Mouse (Mus musculus): ENCODE data around the gene Ucp3. TPM values are rescaled to one million over a fixed set of nuclear protein-coding genes. Genes with fewer than 3 reads are reported as not detected.

The Ucp3 gene
- polyA plus RNA-seq, 1 experiment from 2014 or later: not detected

DNA sequence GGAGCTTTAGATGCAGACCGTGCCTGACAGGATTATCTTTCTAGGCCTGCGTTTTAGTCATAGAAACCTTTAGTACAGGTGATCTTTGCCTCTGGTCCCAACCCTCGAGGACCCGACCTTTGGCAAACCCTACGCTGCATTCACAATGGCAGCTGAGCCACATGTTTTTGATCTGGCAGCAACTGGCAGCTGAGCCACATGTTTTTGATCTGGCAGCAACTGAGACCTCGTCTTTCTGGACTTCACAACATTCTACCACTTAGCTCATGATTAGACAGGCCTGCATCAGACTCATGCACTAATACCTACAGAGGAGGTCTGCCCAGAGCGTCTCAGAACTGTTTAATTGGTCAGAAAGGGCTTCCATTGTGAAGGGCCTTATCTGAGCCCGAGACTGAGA is 22.3 kb downstream of the Ucp3 start:
- 28% methylated on average over 8 of the region's 8 CpGs for WGBS
- no peaks in the 10 kb centered on the region for H3K36me3 ChIP-seq (replicated peaks)
- no peak overlapping the region for H3K9ac ChIP-seq
- no peaks in the 10 kb centered on the region for H3K27me3 ChIP-seq (replicated peaks)
- no peak overlapping the region for H3K4me3 ChIP-seq
- peak overlapping the region; percentile 82 for H3K27ac ChIP-seq
- ATAC-seq (replicated peaks): no peak; the same call in 1 of the 2 replicates
- peaks cover 37% of the 10 kb centered on the region for H3K4me1 ChIP-seq
- H3K9me3 ChIP-seq: no peaks in the 10 kb centered on the region
- H3K4me2 ChIP-seq: peak overlapping the region; percentile 24

DNA sequence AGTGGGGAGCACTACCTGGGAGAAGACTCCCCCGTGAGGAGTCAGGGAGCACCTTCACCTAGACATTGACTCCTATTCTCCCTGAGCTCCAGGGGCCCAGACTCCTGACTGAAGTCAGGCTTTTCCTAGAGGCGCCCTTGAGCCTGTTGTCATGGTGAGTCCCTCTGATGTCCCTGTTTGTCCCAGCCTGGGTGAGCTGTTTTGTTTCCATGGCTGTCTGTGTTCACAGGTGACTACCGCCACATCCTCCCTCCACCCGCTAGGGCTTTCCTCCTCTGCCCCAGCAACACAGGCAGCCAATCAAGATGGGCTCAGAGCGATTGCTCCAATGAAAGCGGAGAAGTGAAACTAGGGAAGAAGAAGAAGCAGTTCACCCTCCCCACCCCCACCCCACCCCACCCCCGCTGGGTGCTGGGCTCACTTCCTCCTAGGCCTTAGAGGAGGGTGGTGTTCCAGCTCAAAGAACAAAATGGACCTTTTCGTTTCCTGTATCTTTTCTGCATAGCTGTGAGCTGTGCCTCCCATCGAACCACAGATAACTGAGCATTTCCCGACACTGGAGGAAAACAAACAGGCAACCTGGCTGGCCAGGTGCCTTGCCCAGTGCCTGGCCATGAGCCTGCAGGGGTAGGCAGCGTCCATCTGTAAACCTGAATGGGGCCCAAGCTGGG is 22.9 kb downstream of the Ucp3 start:
- Histone ChIP-seq H3K9ac (no peak overlapping the region), H3K36me3 (replicated peaks) (no peaks in the 10 kb centered on the region), H3K4me2 (peak overlapping the region; percentile 24), H3K27ac (peak overlapping the region; percentile 82), H3K27me3 (replicated peaks) (no peaks in the 10 kb centered on the region), H3K9me3 (no peaks in the 10 kb centered on the region), H3K4me3 (no peak overlapping the region), H3K4me1 (peaks cover 37% of the 10 kb centered on the region)
- ATAC-seq (replicated peaks): peak; percentile 82
- WGBS: 23% methylated on average over 11 of the region's 11 CpGs

DNA sequence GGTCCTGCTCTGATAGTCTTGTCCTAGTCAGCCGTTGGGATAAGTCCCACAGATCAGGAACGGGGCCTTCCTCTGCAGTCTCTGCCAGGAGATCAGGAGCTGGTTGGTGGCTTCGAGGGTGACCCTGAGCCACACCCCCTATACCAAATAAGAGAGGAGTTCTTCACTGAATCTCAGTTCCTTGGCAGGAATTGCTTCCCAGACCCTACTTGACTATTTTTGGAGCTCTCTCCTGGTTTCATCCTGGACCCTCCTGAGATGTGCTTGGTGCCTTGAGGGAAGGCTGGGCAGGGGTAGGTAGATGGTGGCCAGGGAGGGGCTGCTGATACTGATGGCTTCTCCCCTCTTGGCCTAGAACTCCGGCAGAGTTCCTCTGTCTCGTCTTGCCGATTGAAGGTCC is 23.6 kb downstream of the Ucp3 start:
- H3K27ac ChIP-seq: peak overlapping the region; percentile 77
- H3K9ac ChIP-seq: no peak overlapping the region
- H3K4me3 ChIP-seq: no peak overlapping the region
- no peak for ATAC-seq (replicated peaks)
- H3K4me1 ChIP-seq: peaks cover 37% of the 10 kb centered on the region
- H3K36me3 ChIP-seq (replicated peaks): no peaks in the 10 kb centered on the region
- H3K9me3 ChIP-seq: no peaks in the 10 kb centered on the region
- H3K4me2 ChIP-seq: no peak overlapping the region
- WGBS: 85% methylated on average over 6 of the region's 6 CpGs
- H3K27me3 ChIP-seq (replicated peaks): no peaks in the 10 kb centered on the region

DNA sequence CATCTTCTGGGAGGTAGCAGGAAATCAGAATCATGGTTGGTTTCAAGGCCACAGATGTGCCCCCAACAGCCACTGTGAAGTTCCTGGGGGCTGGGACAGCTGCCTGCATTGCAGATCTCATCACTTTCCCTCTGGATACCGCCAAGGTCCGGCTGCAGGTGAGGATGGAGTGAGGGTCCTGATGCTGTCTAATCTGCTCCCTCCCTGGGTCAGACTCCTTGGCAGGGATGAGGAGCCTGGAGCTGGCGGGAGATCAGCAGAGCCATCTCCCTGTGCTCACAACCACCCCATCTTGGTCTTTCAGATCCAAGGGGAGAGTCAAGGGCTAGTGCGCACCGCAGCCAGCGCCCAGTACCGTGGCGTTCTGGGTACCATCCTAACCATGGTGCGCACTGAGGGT is 24.0 kb downstream of the Ucp3 start:
- H3K9me3 ChIP-seq: no peaks in the 10 kb centered on the region
- peaks cover 37% of the 10 kb centered on the region for H3K4me1 ChIP-seq
- no peak for ATAC-seq (replicated peaks)

DNA sequence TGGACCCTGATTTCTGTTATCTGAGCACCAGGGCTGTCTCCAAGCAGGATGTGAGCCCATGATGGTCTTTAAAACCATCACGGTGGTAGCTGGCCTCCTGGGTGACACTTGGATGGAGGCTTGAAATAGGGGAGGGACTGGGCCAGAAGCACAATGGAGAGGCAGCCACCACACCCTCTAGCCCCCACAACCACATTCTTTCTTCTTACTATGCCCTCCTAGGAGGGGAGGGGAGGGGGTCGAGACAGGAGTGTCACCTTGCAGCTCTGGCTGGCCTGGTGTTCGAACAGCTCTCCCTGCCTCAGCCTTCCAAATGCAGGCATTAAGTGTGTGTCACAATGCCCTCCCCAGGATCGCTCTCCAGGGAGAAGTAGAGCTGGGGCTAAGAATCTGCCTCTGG is 24.6 kb downstream of the Ucp3 start:
- Histone ChIP-seq H3K4me1 (peaks cover 37% of the 10 kb centered on the region), H3K4me3 (no peak overlapping the region), H3K27me3 (replicated peaks) (no peaks in the 10 kb centered on the region), H3K4me2 (no peak overlapping the region), H3K27ac (no peak overlapping the region), H3K9me3 (no peaks in the 10 kb centered on the region), H3K36me3 (replicated peaks) (no peaks in the 10 kb centered on the region), H3K9ac (no peak overlapping the region)
- no peak for ATAC-seq (replicated peaks)
- 88% methylated on average over 4 of the region's 4 CpGs for WGBS

More for the DNA sequence above, 24.0 kb downstream of the Ucp3 start:
- no peak overlapping the region for H3K9ac ChIP-seq
- no peaks in the 10 kb centered on the region for H3K36me3 ChIP-seq (replicated peaks)
- no peaks in the 10 kb centered on the region for H3K27me3 ChIP-seq (replicated peaks)
- H3K4me2 ChIP-seq: no peak overlapping the region
- WGBS: 99% methylated on average over 9 of the region's 9 CpGs
- H3K27ac ChIP-seq: peak overlapping the region; percentile 77; the same call in 1 of the 2 replicates
- no peak overlapping the region for H3K4me3 ChIP-seq

DNA sequence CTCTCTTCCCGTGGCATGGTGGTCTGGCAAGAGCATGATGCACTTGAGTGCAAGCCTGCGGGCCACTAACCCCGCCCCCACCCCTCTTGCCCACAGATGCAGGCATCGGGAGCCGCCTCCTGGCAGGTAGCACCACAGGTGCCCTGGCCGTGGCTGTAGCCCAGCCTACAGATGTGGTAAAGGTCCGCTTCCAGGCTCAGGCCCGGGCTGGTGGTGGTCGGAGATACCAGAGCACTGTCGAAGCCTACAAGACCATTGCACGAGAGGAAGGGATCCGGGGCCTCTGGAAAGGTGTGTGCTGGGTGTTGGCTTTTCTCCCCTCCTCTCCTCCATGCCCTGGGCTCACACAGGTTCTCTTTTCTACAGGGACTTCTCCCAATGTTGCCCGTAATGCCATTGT is 25.2 kb downstream of the Ucp3 start:
- no peaks in the 10 kb centered on the region for H3K27me3 ChIP-seq (replicated peaks)
- peaks cover 32% of the 10 kb centered on the region for H3K4me1 ChIP-seq
- H3K4me2 ChIP-seq: no peak overlapping the region
- H3K27ac ChIP-seq: no peak overlapping the region
- H3K4me3 ChIP-seq: no peak overlapping the region
- H3K9me3 ChIP-seq: no peaks in the 10 kb centered on the region
- WGBS: 94% methylated on average over 13 of the region's 13 CpGs
- H3K9ac ChIP-seq: no peak overlapping the region
- no peaks in the 10 kb centered on the region for H3K36me3 ChIP-seq (replicated peaks)
- no peak for ATAC-seq (replicated peaks)

DNA sequence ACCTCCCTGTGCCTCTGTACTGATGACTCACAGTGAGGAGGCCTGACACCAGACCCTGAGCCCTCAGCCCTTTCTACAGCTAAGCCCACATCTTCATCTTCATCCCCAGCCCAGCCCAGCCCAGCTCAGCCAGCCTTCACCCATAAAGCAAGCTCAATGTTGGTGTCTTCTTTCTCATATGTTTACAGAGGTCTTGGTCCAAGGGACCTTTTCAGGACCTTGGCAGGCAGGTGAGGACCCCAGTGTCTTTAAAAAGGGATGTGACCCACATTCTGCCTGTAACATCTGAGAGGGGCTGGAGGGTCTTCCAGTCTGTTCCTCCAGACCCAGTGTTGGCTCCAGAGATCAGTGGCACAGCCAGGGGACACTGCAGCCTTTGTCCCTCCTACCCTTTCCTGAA is 26.7 kb downstream of the Ucp3 start:
- no peaks in the 10 kb centered on the region for H3K36me3 ChIP-seq (replicated peaks)
- ATAC-seq (replicated peaks): no peak
- H3K9me3 ChIP-seq: no peaks in the 10 kb centered on the region
- H3K4me1 ChIP-seq: peaks cover 17% of the 10 kb centered on the region
- H3K27me3 ChIP-seq (replicated peaks): no peaks in the 10 kb centered on the region
- H3K9ac ChIP-seq: no peak overlapping the region
- no peak overlapping the region for H3K4me3 ChIP-seq
- H3K27ac ChIP-seq: no peak overlapping the region
- no peak overlapping the region for H3K4me2 ChIP-seq

DNA sequence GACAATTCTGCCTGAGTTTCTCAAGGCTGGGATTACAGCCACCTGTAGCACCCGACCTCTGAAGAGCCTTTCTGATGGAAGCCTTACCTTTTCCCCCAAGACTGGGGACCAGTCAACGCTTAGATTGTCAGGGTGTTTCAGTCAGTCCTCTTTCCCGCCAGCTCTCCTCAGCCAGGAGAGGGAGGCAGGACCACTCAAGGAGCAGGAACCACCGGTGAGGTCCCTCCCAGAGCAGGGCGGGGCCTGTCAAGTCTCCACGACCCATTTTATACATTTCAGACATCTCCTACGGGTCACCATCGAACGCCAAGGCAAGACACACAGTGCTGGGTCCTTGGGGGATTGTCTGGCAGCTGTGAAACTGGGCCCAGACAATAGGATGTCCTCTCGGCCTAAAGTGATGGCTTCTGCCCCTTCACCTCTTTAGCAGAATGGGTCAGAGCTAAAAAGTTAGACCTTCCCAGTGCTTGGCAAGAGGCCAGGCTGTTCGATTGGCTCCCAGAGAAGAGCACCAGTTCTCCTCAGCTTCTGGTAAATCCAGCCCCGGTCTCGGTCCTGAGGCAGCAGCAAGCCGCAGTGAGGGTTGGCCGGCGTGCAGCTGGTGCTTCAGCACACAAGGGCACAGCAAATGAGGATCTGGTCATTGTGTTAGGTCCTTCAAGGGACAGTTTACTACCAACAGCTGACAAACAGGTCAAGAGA is 27.6 kb downstream of the Ucp3 start:
- Histone ChIP-seq H3K4me2 (no peak overlapping the region), H3K9me3 (no peaks in the 10 kb centered on the region), H3K4me1 (peaks cover 10% of the 10 kb centered on the region), H3K27ac (no peak overlapping the region), H3K4me3 (no peak overlapping the region), H3K9ac (no peak overlapping the region), H3K27me3 (replicated peaks) (no peaks in the 10 kb centered on the region), H3K36me3 (replicated peaks) (no peaks in the 10 kb centered on the region)
- ATAC-seq (replicated peaks): no peak
- WGBS: 70% methylated on average over 16 of the region's 16 CpGs

DNA sequence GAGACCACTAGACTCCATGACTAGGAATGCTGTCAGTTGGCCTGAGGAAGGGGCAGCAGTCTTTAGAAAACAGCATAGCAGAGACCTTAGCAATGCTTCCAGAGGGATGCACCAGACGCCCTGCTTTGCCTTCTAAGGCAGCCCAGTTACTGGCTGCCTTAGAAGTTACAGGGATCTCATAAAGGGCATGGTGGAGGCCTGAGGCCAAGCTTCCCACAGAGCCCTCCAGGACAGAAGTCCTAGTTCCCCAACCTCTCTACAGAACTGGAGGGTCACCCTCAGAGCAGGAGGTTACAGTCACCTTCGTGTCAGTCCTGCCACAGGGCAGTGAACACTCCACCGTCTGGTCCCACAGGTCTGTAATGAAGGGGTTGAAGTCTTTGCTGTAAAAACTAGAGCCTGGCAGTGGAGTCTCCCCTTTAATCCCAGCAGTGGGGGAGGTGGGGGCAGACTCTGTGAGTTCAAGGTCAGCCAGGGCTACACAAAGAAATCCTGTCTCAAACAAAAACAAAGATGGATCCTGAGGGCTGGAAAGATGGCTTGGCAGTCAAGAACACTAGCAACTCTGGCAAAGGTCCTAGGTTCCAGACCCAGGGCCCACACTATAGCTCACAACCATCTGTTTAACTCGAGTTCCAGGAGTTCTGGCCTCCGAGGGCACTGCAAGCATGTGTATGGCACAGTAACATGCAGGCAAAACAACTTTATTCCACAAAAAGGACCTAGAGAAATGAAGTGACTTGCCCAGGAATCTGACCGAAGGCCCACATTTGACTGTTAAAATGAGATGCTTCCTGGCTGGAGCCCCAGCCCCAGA is 28.4 kb downstream of the Ucp3 start:
- Histone ChIP-seq H3K27ac (no peak overlapping the region), H3K9ac (no peak overlapping the region), H3K4me1 (peaks cover 2% of the 10 kb centered on the region), H3K4me3 (no peak overlapping the region), H3K4me2 (no peak overlapping the region), H3K27me3 (replicated peaks) (no peaks in the 10 kb centered on the region), H3K36me3 (replicated peaks) (no peaks in the 10 kb centered on the region), H3K9me3 (no peaks in the 10 kb centered on the region)
- no peak for ATAC-seq (replicated peaks)
- WGBS: 69% methylated on average over 6 of the region's 6 CpGs

DNA sequence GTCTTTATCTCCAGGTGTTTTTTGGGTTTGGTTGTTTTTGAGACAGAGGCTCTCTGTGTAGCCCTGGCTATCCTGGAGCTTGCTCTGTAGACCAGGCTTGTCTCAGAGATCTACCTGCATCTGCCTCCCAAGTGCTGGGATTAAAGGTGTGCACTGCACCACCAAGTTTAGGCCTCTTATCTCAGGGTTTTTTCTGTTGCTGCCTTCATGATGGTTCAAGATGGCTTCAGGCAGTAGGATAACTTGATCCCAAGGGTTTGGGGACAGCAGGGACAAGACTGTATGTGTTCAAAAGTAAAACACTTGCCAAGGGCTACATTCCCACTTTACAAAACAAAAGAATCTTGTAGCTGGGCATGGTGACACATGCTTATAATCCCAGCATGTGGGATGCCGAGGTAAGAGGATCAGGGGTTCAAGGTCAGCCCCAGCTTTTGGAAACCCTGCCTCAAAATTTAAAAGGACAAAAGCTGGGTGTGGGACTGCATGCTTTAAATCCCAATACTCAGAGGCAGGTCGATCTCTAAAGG is 29.1 kb downstream of the Ucp3 start:
- 59% methylated on average over 2 of the region's 2 CpGs for WGBS
- Histone ChIP-seq H3K4me2 (no peak overlapping the region), H3K36me3 (replicated peaks) (no peaks in the 10 kb centered on the region), H3K4me1 (no peaks in the 10 kb centered on the region), H3K9me3 (no peaks in the 10 kb centered on the region), H3K4me3 (no peak overlapping the region), H3K27me3 (replicated peaks) (no peaks in the 10 kb centered on the region), H3K9ac (no peak overlapping the region), H3K27ac (no peak overlapping the region)
- ATAC-seq (replicated peaks): no peak

DNA sequence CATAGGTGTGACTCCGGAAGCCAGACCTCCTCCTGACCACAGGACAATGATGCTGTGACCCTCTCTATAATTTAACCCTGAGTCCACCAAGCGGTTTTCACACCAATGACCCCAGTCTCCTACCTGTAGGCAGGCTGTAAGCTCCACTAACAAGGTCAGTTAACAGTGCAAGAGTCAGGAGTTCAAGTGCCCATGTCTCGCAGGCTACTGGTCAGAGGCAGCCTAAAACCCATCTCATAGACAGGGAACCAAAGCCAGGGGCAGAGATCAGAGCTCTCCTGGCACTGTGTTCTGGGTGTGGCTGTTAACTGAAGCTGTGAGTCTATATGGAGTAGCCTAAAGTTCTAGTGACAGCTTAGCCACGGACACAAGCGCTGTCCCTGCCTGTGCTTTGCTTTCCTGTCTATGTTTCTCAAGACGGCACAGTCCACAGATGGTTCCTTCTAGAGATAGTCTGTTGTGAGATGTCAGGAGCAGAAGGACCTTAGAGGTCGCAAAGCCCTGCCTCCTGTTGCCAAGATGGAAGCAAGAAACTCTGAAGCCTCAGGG is 29.7 kb downstream of the Ucp3 start:
- Histone ChIP-seq H3K4me3 (no peak overlapping the region), H3K27me3 (replicated peaks) (no peaks in the 10 kb centered on the region), H3K9ac (no peak overlapping the region), H3K4me2 (no peak overlapping the region), H3K27ac (no peak overlapping the region), H3K36me3 (replicated peaks) (no peaks in the 10 kb centered on the region), H3K9me3 (no peaks in the 10 kb centered on the region), H3K4me1 (no peaks in the 10 kb centered on the region)
- no peak for ATAC-seq (replicated peaks)
- WGBS: 82% methylated on average over 7 of the region's 7 CpGs

DNA sequence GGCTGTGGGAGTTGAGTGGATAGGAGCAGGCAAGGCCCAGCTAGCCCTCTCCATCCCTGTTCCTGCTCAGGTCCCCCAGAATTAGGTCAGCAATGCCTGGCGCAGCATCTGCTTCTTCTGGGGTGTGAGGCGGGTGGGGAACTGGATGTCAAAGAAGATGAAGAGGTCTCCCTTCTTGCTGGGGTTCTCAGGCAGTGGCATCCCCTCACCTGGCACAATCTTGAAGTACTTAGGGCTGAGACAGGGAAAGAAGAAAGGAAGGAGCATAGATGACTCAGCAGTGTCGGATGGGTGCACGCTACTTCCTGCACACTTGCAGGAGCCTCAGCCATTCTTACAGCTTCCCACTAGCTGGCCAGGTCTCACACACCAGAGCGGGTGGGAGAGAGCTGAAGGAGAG is 30.3 kb downstream of the Ucp3 start:
- H3K36me3 ChIP-seq (replicated peaks): no peaks in the 10 kb centered on the region
- no peaks in the 10 kb centered on the region for H3K9me3 ChIP-seq
- no peak overlapping the region for H3K4me2 ChIP-seq
- no peak overlapping the region for H3K27ac ChIP-seq
- H3K4me1 ChIP-seq: no peaks in the 10 kb centered on the region
- H3K9ac ChIP-seq: no peak overlapping the region
- WGBS: 93% methylated on average over 5 of the region's 5 CpGs
- H3K27me3 ChIP-seq (replicated peaks): no peaks in the 10 kb centered on the region
- ATAC-seq (replicated peaks): no peak
- H3K4me3 ChIP-seq: no peak overlapping the region
